In the genomic region with DNA sequence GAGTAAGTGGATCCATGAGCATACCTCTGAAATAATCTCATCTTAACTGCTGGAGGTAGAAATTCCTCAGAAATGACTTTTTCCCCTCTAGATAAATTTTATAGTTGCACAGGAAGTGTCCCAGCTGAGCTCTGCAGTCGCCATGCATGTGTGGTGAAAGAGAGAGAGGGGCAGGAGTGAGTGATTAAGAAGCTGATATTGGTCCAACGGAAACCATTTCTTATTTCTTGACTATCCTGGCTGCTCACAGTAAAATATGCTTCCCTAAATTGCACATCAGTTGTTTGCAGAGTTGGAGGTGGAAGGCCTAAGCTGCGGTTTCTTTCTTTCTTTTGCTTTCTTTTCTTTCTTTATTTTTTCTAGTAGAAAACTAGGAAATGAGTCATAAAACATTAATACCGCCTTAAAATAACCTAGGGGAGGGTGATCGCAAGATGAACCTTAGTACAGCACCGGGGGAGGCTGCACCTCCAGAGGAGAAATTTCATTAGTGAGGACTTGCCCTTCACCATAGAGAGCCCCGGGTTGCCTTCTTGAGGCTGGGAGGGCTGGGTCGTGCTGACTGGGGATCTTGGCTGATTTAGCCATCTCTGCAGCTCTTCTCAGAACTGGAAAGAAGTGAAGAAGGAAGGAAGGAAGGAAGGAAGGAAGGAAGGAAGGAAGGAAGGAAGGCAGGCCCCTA, we compare ENCODE assay signal across 13 mouse cellular contexts.
"Had no signal": no experiment of that assay in that cellular context is flagged by ENCODE, and none has a peak within 500 bp of the region (broad histone marks: within the 10 kb centered on the region; RNA-seq: fewer than 3 reads in every experiment).

No protein-coding gene starts in this region.

- H3K4me1 ChIP-seq: liver, embryonic 15.5 days; lung, embryonic 15.5 days; midbrain, embryonic 12.5 days had no signal

- H3K4me2 ChIP-seq: limb, embryonic 13.5 days; liver, embryonic 11.5 days; liver, embryonic 15.5 days; lung, embryonic 15.5 days; midbrain, embryonic 12.5 days had no signal

- H3K36me3 ChIP-seq: limb, embryonic 13.5 days; liver, embryonic 15.5 days; lung, embryonic 15.5 days; midbrain, embryonic 12.5 days had no signal

- DNase-seq: kidney, adult 9 months; lung, postnatal 14 days; right cerebral cortex, postnatal 14 days; thymus, postnatal 36 days had no signal

- H3K4me3 ChIP-seq: left cerebral cortex, adult 2 months; limb, embryonic 13.5 days; liver, embryonic 15.5 days; lung, embryonic 15.5 days; midbrain, embryonic 12.5 days had no signal

- ATAC-seq: inflammation-experienced regulatory T-cells, adult 6 months; intestine, postnatal 0 days had no signal

- H3K27ac ChIP-seq: left cerebral cortex, adult 2 months; limb, embryonic 13.5 days; liver, embryonic 15.5 days; lung, embryonic 15.5 days; macrophage; midbrain, embryonic 12.5 days had no signal

- H3K9ac ChIP-seq: limb, embryonic 13.5 days; liver, embryonic 15.5 days; lung, embryonic 15.5 days; midbrain, embryonic 12.5 days had no signal

- H3K27me3 ChIP-seq: limb, embryonic 13.5 days; liver, embryonic 15.5 days; lung, embryonic 15.5 days; midbrain, embryonic 12.5 days had no signal

- H3K9me3 ChIP-seq: liver, embryonic 15.5 days had no signal
